Mouse (Mus musculus) ES-E14 (cell line): ENCODE results near the gene Wrap53. TPM values are rescaled to one million over a fixed set of nuclear protein-coding genes. Genes with fewer than 3 reads are reported as not detected.

ENCODE experiments used
- DNase-seq: peaks from one replicate; pipeline ENCODE4 v3.0.0-alpha.2; 2013; ENCODE audit warnings: low read depth, low spot score
- H3K27ac ChIP-seq: 2 replicates; pipeline ENCODE4 v1.5.1; 2012; ENCODE audit warnings: low read depth, mild to moderate bottlenecking, low read length, moderate library complexity, mixed read lengths; ENCODE audit not compliant: poor library complexity, insufficient read depth, severe bottlenecking
- H3K36me3 ChIP-seq: 2 replicates; pipeline ENCODE4 v1.6.1; 2012; ENCODE audit warnings: mild to moderate bottlenecking, low read length, moderate library complexity, mixed read lengths; ENCODE audit not compliant: control insufficient read depth, poor library complexity, insufficient read depth, severe bottlenecking
- H3K4me1 ChIP-seq, 2 experiments: fragments of 150-350 bp in 1 of 2; sonication (generic) in 1 of 2; 2 replicates each; pipeline ENCODE4 v1.6.1; 2012; ENCODE audit warnings: low read length in 2 of 2, mild to moderate bottlenecking in 1 of 2, mixed read lengths in 1 of 2; ENCODE audit not compliant: control insufficient read depth in 2 of 2, insufficient read depth in 2 of 2, poor library complexity in 1 of 2
- H3K4me3 ChIP-seq, 2 experiments: fragments of 150-350 bp in 1 of 2; sonication (generic) in 1 of 2; 2 replicates each; pipeline ENCODE4 v1.5.1; 2012; ENCODE audit warnings: low read length in 2 of 2, low read depth in 1 of 2, mild to moderate bottlenecking in 1 of 2, mixed read lengths in 1 of 2; ENCODE audit not compliant: insufficient read depth in 1 of 2, poor library complexity in 1 of 2, severe bottlenecking in 1 of 2
- H3K9ac ChIP-seq: 2 replicates; pipeline ENCODE4 v1.6.1; 2012; ENCODE audit warnings: low read depth, mild to moderate bottlenecking, low read length, mixed read lengths; ENCODE audit not compliant: poor library complexity, insufficient read depth, severe bottlenecking
- H3K9me3 ChIP-seq: fragments of 150-350 bp; sonication (generic); 2 replicates; pipeline ENCODE4 v1.6.1; 2012; ENCODE audit warnings: low read depth, mild to moderate bottlenecking, low read length; ENCODE audit not compliant: control insufficient read depth, insufficient read depth
- CHD2 ChIP-seq: IDR thresholded peaks from 2 replicates; pipeline ENCODE4 v1.6.1; 2014; ENCODE audit warnings: mild to moderate bottlenecking, low read depth, low read length, inconsistent platforms
- HCFC1 ChIP-seq: IDR thresholded peaks from 2 replicates; pipeline ENCODE4 v1.6.1; 2012; ENCODE audit warnings: low read length, inconsistent platforms, borderline replicate concordance; ENCODE audit not compliant: insufficient read depth
- MAFK ChIP-seq: IDR thresholded peaks from 2 replicates; pipeline ENCODE4 v1.6.1; 2014; ENCODE audit warnings: mild to moderate bottlenecking, low read depth, low read length, inconsistent platforms; ENCODE audit not compliant: insufficient read depth
- ZC3H11A ChIP-seq: IDR thresholded peaks from 2 replicates; pipeline ENCODE4 v1.6.1; 2012; ENCODE audit warnings: low read depth, mild to moderate bottlenecking, inconsistent platforms, low read length, borderline replicate concordance
- ZNF384 ChIP-seq: IDR thresholded peaks from 2 replicates; pipeline ENCODE4 v1.6.1; 2012; ENCODE audit warnings: low read depth, low read length, inconsistent platforms
- in situ Hi-C, 2 experiments: fragments of 600-800 bp; cut with MboI; formaldehyde crosslinking; loops; one replicate each; pipeline ENCODE4 v1.15.1; 2025; ENCODE audit warnings: low sequenced_read_pairs in 2 of 2, inconsistent platforms in 1 of 2; ENCODE audit not compliant: unreplicated experiment in 2 of 2
- total RNA-seq: library from RNA; depleted of rRNA; stranded (reverse); fragments of 300-350 nt; gene quantifications from 2 replicates; pipeline ENCODE4 v1.2.3, GENCODE M21; 2012; rRNA removed

Wrap53 gene
- total RNA-seq, 1 experiment: 33.0 TPM

DNA sequence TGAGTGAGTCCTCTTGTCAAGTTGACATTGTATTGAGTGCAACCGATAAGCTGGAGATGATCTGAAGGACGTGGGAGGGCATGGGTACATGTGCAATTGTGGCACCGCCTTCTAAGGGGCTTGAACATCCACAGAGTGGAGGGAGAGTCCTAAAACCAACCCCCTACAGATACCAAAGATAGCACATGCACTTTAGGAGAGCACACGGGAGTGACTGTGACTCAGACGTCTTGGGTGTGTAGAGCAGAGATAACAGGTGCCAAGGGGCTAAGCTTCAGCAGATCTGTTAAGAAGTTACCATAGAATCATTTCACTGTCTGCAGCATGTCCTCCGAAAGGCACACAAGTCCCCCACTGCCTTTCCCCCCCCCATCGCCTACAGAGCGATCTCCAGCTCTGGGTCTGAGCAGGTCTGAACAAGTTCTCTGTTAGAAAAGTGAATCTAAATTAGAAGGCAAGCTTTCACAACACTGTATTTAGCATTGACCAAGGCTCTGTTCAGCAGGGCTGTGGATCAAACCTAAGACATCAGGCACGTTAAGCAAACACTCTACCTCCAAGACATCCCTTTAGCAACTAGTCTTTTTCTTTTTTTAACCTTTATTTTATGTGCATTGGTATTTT, 58.4 kb downstream of the Wrap53 start:
- TF ChIP-seq ZC3H11A (no peak), CHD2 (no peak), HCFC1 (no peak), ZNF384 (no peak), MAFK (no peak)
- DNase-seq: no peak
- in situ Hi-C loops: no loop called here

DNA sequence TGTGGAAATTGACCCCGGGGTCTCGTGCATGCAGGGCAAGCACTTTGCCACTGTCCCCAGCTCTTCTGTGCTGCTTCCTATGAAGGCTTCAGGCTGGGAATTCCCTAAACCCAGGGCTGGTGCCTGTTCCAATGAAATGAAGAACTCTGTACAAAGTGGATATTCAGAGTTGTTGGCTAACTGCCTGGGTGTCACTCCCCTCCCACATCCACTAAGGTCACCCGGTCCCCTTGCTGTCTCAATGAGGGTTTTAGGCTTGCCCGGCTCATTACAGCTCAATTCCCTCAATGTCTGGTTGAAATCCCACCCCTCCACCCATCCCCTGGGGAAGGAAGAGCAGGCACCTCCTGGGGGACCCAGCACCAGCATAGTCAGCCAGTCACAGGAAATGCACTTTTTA, 60.1 kb downstream of the Wrap53 start:
- Histone ChIP-seq H3K9ac (no peak overlapping the region), H3K4me1 (no peaks in the 10 kb centered on the region)

More for the DNA sequence above, 58.4 kb downstream of the Wrap53 start:
- H3K9ac ChIP-seq: no peak overlapping the region
- no peaks in the 10 kb centered on the region for H3K36me3 ChIP-seq
- no peak overlapping the region for H3K27ac ChIP-seq
- no peaks in the 10 kb centered on the region for H3K4me1 ChIP-seq
- H3K9me3 ChIP-seq: no peaks in the 10 kb centered on the region
- H3K4me3 ChIP-seq: no peak overlapping the region

DNA sequence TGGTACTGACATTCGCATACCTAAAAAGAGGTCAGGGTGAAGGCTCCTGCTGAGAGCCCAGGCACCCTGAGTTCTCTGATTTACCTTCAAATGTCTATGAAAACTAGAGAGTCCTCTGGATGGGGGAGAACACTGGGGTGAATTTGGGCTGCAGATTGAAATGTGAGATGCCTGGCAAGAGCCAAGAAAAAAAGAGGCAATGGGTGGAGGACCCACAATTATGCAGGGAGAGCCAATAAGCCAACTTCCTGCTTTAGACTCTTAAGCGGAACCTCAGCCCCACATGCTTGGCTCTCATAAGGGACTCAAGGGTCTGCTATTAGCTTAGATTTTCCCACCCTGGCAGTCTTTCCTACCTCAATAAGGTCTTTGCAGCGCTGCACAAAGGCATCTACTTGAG, 63.4 kb downstream of the Wrap53 start:
- in situ Hi-C loops: loop anchor here (5.0 to 10.0 kb wide), 2 partner anchors 252 to 259 kb away; no protein-coding TSS in a partner anchor
- no peak for DNase-seq

More for the DNA sequence above, 60.1 kb downstream of the Wrap53 start:
- no peak for DNase-seq
- Histone ChIP-seq H3K27ac (no peak overlapping the region), H3K9me3 (no peaks in the 10 kb centered on the region), H3K36me3 (no peaks in the 10 kb centered on the region), H3K4me3 (no peak overlapping the region)
- TF ChIP-seq ZNF384: no peak
- TF ChIP-seq MAFK: no peak
- no peak for TF ChIP-seq ZC3H11A
- no peak for TF ChIP-seq CHD2
- TF ChIP-seq HCFC1: no peak
- in situ Hi-C loops: loop anchor here (5.0 to 10.0 kb wide), 2 partner anchors 255 to 263 kb away; no protein-coding TSS in a partner anchor

DNA sequence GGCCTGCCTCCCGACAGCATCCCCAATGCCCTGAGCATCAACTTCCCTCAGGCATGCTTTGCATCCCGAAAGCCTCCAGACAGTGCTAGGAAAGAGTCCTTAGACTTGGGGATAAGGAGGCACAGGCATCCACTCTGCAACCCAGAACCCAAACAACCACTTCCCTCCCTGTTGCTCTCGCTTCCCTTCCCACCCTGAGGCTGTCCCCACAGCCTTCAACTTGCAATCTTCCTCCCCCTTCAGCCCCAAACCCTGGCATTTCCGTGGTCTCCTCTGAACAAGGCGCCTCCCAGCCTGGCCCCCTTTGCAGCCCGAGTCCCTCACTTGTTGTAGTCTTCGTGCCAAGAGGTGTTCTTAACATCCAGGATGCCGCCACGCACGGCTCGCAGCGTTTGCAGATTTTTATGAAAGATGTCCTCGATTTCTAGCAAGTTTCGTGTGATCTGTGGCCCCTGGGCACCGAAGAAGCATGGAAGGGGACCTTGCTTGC, 63.9 kb downstream of the Wrap53 start:
- TF ChIP-seq MAFK (no peak), ZC3H11A (no peak), CHD2 (no peak)
- H3K27ac ChIP-seq: no peak overlapping the region
- in situ Hi-C loops: loop anchor here (5.0 to 10.0 kb wide), 2 partner anchors 251 to 259 kb away; no protein-coding TSS in a partner anchor

More for the DNA sequence above, 63.4 kb downstream of the Wrap53 start:
- H3K36me3 ChIP-seq: no peaks in the 10 kb centered on the region
- no peak overlapping the region for H3K4me3 ChIP-seq
- H3K27ac ChIP-seq: no peak overlapping the region
- no peak overlapping the region for H3K9ac ChIP-seq
- no peaks in the 10 kb centered on the region for H3K4me1 ChIP-seq
- H3K9me3 ChIP-seq: no peaks in the 10 kb centered on the region
- TF ChIP-seq CHD2 (no peak), ZC3H11A (no peak), MAFK (no peak), HCFC1 (no peak), ZNF384 (no peak)

DNA sequence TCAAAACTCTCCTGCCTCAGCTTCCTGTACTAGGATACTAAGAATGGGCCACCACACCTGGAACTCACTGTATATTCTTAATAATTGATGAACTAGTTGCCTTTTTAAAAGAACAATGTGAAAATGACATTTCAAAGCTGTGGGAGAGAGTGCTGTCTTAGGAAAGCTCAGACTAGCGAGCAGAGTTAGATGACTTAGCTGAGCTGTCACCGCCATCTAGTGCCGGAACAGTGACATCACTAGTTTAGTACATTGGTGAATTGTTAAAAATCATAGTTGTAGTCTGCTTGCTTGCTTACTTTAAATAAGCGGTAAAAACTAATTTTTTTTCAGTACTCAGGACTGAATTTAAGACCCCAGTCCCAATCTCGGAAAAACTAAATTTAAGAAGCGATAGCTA, 66.2 kb downstream of the Wrap53 start:
- in situ Hi-C loops: loop anchor here in 1 of 2 experiments (10.0 kb wide), 1 partner anchor 249 kb away; no protein-coding TSS in a partner anchor
- Histone ChIP-seq H3K9me3 (no peaks in the 10 kb centered on the region), H3K36me3 (no peaks in the 10 kb centered on the region), H3K4me3 (no peak overlapping the region), H3K4me1 (no peaks in the 10 kb centered on the region), H3K9ac (no peak overlapping the region), H3K27ac (no peak overlapping the region)
- DNase-seq: peak; percentile 40
- TF ChIP-seq CHD2 (no peak), ZC3H11A (peak; percentile 86)

More for the DNA sequence above, 63.9 kb downstream of the Wrap53 start:
- Histone ChIP-seq H3K9ac (no peak overlapping the region), H3K9me3 (no peaks in the 10 kb centered on the region), H3K4me3 (no peak overlapping the region), H3K4me1 (no peaks in the 10 kb centered on the region), H3K36me3 (no peaks in the 10 kb centered on the region)
- no peak for DNase-seq

Other genes with a start within 250 kb of the Wrap53 start
- 1.3 and 1.8 TPM in 2 replicates for gene Rnf227, start 239.8 kb downstream of the Wrap53 start, total RNA-seq
- 21.6 and 27.0 TPM in 2 replicates for gene Chd3, start 210.8 kb downstream of the Wrap53 start, total RNA-seq
- gene Naa38, start 184.8 kb downstream of the Wrap53 start, total RNA-seq: 191 and 202 TPM in 2 replicates
- gene Cyb5d1, start 184.6 kb downstream of the Wrap53 start, total RNA-seq: 18.8 and 29.0 TPM in 2 replicates
- 23.9 and 43.3 TPM in 2 replicates for gene Tmem88, start 182.0 kb downstream of the Wrap53 start, total RNA-seq
- gene Kdm6b, start 166.6 kb downstream of the Wrap53 start, total RNA-seq: 7.9 and 9.4 TPM in 2 replicates
- gene Dnah2, start 31.1 kb downstream of the Wrap53 start, total RNA-seq: 0.98 and 2.5 TPM in 2 replicates
- gene Efnb3, start 20.1 kb downstream of the Wrap53 start, total RNA-seq: 3.1 and 3.2 TPM in 2 replicates
- 98.0 and 105 TPM in 2 replicates for gene Trp53, start 104 bp upstream of the Wrap53 start, total RNA-seq
- 12.1 and 13.1 TPM in 2 replicates for gene Atp1b2, start 25.7 kb upstream of the Wrap53 start, total RNA-seq
- not detected in 2 replicates for gene Shbg, start 37.6 kb upstream of the Wrap53 start, total RNA-seq
- 3.2 and 3.6 TPM in 2 replicates for gene Sat2, start 41.8 kb upstream of the Wrap53 start, total RNA-seq
- 153 and 161 TPM in 2 replicates for gene Fxr2, start 52.7 kb upstream of the Wrap53 start, total RNA-seq
- 6.6 and 8.2 TPM in 2 replicates for gene Sox15, start 75.1 kb upstream of the Wrap53 start, total RNA-seq
- 258 and 349 TPM in 2 replicates for gene Mpdu1, start 82.4 kb upstream of the Wrap53 start, total RNA-seq
- gene Cd68, start 85.9 kb upstream of the Wrap53 start, total RNA-seq: 23.4 and 32.7 TPM in 2 replicates
- 1,512 and 1,948 TPM in 2 replicates for gene Eif4a1, start 92.2 kb upstream of the Wrap53 start, total RNA-seq
- 265 and 282 TPM in 2 replicates for gene Senp3, start 101.8 kb upstream of the Wrap53 start, total RNA-seq
- 8.6 and 11.7 TPM in 2 replicates for gene Tnfsf13, start 105.5 kb upstream of the Wrap53 start, total RNA-seq
- 8.7 and 16.1 TPM in 2 replicates for gene Tnfsf12, start 115.6 kb upstream of the Wrap53 start, total RNA-seq
- 13.7 and 19.9 TPM in 2 replicates for gene Tnfsfm13, start 115.8 kb upstream of the Wrap53 start, total RNA-seq
- 71.9 and 74.2 TPM in 2 replicates for gene Polr2a, start 178.4 kb upstream of the Wrap53 start, total RNA-seq
- 0.22 and 0.48 TPM in 2 replicates for gene Slc35g3, start 181.7 kb upstream of the Wrap53 start, total RNA-seq
- gene Zbtb4, start 185.7 kb upstream of the Wrap53 start, total RNA-seq: 1.6 and 3.0 TPM in 2 replicates
- gene Chrnb1, start 215.7 kb upstream of the Wrap53 start, total RNA-seq: 3.8 and 5.7 TPM in 2 replicates
- 0.31 and 0.42 TPM in 2 replicates for gene Fgf11, start 221.6 kb upstream of the Wrap53 start, total RNA-seq
- 1.3 and 1.8 TPM in 2 replicates for gene Tmem102, start 225.4 kb upstream of the Wrap53 start, total RNA-seq
- not detected in 2 replicates for gene Gm39566, start 235.0 kb upstream of the Wrap53 start, total RNA-seq
- gene Spem2, start 238.2 kb upstream of the Wrap53 start, total RNA-seq: not detected in 2 replicates
- gene Spem1, start 241.9 kb upstream of the Wrap53 start, total RNA-seq: 0.27 TPM in 1 of 2 replicates, not detected in the other